Mouse (Mus musculus) natural killer cell, adult 2 months (primary cell): ENCODE measurements around the gene Pcsk7.

Source experiments
- DNase-seq, 2 experiments: peaks; one replicate each; pipeline ENCODE4 v3.0.0; 2022; ENCODE audit warnings: low spot score in 2 of 2

Gene Pcsk7

DNA sequence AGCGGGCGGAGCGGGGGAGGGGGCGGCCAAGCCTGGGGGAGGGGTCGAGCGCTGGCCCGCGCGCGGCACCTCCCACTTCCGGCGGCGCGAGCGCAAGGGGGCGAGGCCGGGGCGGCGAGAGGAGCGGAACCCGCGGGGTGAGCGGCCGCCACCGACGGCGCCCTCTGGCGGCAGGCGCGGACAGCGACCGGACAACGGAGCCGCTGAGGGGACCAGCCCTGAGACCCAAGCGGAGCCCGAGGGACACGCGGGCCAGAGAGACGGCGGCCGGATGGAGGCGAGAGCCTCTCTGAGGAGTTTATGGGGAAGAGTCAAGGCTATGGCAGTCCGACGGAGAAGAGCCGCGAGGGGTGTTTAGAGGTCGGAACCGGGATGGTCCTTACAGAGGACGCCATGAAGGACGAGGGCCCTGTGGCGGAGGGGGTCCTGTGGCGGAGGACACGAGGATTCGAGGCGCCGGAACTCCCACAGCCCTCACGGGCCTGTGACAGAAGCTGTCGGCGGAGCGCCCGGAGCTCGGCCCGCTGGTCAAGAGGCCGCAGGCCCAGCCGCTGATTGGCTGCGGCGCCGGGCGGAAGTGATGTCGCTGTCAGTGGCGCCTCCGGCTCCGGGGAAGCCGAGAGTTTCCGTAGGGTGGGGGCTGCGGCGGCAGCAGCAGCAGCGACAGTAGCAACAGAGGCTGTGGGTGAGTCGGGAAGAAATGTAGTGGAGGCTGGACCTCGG lies at the start of gene Pcsk7, which contains the start of gene Rnf214:
Pcsk7 (plus strand) TSS at position 143 of the 723 bp plus-strand sequence.
Rnf214 (minus strand) TSS at position 557 of the 723 bp plus-strand sequence.
- DNase-seq: peak; percentile 79 to 85

DNA sequence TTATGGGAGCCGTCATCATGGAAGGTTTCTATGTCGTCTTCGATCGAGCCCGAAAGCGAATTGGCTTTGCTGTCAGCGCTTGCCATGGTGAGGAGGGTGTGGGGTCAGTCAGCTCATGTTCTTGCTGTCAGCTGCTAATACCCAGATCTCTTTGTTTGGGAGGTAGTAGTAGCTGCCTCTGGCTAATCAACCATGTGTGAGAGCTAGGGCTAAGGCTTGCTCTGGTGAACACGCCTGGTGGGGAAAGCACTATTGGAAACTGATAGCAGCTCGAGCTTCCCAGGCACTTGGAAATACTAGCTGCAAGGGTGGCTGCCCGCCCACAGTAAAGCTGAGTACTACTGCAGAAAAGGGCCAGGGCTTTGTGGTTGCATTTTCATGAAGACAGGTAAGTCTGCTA lies 46.9 kb upstream of the Pcsk7 start:
- no peak for DNase-seq

DNA sequence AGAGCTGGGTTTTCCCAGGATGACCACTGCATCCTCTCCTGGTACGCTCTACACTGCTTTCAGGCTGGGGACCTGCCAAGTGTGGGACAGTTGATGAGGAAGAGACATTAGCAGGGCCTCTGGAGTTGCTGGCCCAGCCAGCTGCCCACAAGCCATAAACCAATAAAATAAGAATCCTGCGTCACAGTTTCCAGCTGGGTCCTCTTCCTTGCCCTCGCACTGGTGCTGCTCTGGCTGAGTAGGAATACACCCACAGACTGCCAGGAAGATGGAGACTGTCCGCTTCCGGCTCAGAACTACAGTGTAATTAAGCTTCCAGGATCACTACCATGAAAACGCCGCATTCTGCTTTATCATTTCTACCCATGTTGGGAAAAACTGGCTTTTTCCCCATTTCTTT lies 44.5 kb upstream of the Pcsk7 start:
- no peak for DNase-seq

DNA sequence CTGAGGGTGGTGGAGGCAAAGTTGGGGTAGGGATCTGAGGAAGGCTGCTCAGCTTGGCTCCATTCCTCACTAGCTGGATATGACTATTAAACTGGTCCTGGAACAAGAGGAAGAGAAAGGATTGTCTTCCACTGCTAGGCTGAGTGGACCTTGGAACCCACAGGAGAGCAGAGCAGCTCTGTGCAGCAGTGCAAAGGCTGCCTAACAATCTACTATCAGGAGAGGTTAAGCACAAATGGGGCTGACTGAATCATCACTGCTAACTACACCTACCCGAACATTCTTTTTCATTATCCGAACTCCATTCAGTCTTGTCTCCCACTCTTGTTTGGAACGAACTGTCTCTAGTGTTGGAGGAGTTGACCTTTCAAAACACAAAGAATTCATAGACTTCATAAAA lies 37.1 kb upstream of the Pcsk7 start:
- no peak for DNase-seq

DNA sequence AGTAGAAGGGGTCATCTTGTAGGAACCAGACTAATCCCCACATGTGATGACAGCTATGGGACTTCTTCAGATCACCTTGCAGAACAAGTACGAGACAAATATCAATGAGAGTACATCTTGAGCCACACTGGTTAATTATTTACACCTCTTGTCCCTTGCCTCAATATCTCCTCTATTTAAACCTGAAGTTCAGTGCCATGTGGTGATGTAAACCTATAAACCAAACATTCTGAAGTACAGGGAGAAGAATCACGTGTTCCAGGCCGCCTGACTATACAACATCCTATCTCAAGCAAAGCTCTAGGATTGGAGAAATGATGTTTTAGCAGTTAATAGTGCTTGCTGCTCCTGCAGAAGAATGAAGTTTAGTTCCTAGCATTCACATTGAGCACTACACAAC lies 36.0 kb upstream of the Pcsk7 start:
- no peak for DNase-seq

DNA sequence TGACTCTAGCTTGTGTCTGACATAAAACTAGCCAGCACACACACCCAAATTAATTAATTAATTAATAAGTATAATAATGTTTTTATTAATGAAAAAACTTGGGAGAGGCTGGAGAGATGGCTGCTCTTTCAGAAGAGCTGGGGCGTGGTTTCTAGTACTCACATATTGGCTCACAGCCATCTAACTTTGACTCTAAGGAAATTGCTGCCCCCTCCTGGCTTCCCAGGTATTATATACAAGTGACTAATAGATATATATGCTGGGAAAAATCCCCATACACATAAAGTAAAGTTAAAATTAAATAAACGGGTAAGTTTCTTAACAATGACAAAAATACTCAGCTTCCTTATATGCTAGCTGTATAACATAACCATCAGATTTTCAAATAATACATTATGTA lies 28.4 kb upstream of the Pcsk7 start:
- no peak for DNase-seq

DNA sequence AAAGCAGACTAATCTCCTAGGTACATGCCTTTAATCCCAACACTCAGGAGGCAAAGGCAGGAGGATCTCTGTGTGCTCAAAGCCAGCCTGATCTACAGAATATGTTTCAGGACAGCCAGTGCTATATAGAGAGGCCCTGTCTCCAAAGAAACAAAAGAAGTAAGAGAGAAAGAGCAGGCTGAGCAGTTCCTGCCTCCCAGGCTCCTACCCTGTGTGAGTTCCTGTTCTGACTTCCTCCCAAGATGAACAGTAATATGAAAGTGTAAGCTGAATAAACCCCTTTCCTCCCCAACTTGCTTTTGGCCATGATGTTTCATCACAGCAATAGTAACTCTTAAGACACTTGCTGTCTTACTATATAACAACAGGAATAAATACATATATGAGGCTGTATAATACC lies 12.6 kb upstream of the Pcsk7 start:
- DNase-seq: no peak

DNA sequence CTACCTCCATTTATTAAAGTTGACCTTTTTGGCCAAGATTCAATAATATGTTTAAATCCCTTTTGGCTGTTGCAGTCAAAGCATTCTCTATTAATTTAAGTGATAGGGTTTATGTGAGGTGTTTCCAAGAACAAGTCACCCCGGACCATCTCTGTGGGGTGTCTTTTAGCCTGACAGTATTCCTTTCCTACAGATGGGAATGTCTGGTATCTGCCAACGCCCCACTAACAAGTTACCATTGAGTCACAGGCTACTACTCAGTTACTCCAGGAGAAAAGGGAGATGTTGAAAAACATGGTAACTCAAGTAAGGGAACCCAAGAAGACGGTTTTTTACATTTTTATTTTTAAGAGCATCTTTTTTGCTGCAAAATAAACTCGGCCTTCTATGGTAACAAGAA lies 1.1 kb upstream of the Pcsk7 start:
- DNase-seq: no peak

DNA sequence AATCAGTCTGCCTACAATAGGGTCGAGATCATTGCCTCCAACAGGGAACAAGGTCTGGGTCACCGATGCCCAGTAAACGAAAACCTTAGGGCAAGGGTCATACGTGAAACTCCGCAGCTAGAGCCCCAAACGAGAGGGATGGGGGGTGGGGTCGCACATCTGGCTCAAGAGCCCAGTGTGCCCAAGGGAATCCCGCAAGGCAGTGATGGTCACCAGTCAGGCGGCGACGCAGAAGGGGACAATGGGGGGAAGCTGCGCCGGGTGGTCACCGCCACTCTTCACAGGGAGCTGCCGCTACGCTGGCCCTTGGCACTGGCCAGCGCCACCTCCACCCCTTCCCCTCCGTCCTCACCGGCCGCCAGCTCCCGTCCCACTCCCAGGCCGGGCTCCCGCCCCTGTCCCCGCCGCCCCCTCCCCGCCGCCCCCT lies 473 bp upstream of the Pcsk7 start:
- no peak for DNase-seq

DNA sequence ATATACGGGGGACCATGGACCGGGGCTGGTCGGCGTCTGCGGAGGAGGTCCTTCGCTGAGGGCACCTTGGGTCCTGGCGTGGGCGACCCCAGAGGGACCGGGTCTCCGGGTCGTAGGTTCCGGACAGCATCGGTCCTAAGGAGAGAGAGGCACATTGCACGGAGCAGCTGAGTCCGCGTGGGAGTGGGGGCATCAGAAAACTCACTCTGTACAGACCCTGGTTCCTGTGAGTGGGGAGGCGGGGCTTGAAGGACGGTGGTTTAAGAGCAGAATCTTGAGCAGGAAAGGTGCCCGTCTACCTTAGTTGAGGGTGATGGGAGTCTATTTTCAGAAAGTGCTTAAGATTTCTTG lies 756 bp downstream of the Pcsk7 start:
- DNase-seq: no peak

DNA sequence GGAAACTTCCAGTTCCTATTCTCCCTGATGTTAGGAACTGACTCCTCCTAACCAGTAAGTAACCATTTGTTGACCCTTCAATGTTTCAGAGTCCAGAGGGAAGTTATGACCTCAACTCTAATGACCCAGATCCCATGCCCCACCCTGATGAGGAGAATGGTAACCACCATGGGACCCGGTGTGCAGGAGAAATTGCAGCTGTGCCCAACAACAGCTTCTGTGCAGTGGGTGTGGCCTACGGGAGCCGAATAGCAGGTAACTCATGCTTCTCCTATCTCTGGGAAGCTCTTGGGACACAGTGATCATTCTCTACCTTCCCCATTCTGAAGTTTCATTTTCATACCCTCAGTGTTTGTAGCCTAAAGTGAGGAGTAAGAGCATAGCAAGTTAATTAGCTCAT lies 4.7 kb downstream of the Pcsk7 start:
- DNase-seq: no peak

DNA sequence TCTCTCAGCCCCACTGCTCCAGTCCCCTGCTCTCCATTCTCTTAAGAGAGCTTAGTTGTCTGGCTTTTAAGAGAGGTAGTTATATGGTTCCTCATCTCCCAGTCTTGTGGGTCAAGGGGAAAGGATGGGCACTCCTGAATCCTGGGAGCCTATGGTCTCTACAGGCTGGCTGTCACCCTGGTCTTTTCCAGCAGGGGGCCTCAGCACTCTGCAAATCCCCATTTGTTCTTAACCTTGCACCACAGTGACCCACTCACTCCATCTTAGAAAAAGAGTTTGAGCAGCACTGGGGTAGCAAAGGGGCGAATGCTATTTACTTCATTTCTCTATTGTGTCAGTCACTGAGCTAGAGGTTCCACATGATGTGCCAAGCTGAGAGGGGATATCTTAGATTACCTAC lies 5.4 kb downstream of the Pcsk7 start:
- peak; percentile 47 to 54 for DNase-seq

DNA sequence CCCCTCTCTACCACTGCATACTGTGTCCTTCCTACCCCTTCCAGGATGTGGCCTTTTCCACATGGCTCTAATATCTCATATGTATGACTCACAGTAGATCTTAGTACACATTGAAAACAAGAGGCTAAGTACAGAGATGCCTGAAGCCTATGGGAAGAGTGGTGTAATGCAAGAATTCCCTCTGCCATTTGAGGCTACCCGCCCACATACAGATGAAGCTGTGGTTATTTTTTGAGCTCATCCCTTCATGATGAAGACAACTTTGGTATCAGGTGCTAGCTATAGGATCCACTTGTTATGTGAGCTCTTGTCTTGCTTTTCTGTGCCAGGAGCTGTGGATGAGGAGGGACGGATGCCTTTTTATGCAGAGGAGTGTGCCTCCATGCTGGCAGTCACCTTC lies 9.4 kb downstream of the Pcsk7 start:
- DNase-seq: no peak

DNA sequence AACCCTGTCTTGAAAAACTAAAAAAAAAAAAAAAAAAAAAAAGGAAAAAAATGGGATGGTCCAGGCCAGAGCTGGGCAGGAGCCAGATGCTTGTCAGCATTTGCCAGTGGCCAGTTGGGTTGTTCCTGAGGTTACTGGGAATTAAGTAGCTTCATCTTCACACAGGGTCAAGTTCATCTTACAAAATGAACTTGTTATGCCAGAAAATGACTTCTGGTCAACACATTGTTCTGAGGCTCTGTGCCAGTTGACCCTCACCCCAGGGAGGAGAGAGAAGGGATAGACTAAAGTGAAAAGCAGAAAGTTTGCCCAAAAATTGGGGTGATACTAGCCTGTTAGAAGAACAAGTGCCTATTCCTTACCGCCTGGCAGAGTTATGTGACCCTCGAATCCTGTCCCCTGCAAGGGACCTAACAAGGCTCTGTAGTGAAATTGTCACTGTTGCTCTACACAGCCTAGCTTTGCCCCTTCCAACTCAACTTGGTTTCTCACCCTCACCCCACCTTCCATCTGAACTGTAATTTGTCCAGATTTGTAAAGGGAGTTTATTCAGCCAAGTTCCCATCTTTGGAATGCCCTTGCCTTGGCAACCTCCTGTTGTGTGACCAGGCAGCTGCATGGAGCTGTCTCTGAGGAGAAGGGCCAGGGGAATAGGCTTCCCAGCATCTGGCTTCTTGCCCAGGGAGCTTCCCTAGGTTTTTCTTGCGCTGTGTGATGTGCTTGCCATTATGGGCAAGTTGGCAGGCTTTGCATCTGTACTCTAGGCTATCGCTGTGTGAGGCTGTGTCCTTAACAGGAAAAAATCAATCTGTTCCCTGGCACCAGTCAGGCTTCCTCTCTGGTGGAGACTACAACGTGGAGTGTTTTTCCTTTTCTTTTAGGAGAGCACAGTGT lies 11.0 kb downstream of the Pcsk7 start:
- DNase-seq: no peak

DNA sequence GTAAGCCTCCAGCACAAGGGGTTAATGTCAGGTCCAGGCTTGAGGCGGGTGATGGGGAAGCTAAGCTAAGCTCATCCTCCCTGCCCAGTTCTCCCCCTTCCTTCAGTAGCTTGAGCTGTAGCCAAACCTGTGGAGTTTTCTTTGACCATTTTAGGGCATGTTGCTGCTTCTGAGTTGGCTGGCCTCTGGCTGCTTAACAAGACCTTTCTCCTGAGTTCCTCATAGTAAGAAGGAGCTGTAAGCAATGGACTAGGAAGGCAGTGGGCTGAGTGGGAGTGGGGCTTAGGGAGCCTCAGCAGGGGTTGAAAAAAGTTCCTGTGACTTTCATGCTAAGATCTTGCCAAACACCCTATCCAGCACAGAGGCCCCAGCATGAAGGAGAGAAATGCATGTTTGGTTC lies 13.6 kb downstream of the Pcsk7 start:
- DNase-seq: no peak

DNA sequence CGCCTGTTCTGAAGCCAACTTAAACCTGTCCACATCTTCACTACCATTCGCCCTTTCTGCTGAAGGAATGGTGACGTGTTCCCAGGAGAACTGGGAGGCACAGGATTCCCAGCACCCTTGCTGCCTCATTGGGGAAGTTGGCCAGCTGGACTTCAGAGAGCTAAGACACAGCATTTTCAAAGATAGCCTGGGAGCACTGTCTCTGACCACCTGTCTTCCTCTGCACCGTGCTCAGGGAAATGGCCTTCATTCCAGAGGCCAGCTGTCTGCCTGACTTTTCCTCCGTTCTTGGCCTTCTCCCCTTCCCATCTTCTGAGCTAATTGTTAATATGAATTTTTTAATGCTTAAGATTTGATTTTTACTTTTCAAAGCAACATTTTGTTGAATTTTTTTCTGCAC lies 23.0 kb downstream of the Pcsk7 start:
- no peak for DNase-seq

DNA sequence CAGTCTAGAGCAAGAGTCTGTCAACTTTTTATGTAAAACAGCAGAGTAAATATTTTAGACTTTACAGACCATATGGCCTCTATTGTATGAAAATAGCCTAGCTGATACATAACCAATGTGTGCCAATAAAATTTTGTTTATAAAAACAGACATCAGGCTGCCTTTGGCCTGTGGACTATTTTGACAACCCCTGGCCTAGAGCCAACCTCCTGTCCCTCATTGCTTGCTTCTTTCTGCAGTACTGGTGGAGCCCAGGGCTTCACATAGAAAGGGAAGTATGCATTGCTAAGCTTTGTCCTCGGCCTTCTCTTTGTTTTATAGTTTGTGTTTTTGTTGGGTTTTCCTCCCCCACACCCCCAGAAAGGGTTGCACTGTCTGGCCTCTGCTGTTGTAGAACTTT lies 25.7 kb downstream of the Pcsk7 start:
- DNase-seq: no peak

DNA sequence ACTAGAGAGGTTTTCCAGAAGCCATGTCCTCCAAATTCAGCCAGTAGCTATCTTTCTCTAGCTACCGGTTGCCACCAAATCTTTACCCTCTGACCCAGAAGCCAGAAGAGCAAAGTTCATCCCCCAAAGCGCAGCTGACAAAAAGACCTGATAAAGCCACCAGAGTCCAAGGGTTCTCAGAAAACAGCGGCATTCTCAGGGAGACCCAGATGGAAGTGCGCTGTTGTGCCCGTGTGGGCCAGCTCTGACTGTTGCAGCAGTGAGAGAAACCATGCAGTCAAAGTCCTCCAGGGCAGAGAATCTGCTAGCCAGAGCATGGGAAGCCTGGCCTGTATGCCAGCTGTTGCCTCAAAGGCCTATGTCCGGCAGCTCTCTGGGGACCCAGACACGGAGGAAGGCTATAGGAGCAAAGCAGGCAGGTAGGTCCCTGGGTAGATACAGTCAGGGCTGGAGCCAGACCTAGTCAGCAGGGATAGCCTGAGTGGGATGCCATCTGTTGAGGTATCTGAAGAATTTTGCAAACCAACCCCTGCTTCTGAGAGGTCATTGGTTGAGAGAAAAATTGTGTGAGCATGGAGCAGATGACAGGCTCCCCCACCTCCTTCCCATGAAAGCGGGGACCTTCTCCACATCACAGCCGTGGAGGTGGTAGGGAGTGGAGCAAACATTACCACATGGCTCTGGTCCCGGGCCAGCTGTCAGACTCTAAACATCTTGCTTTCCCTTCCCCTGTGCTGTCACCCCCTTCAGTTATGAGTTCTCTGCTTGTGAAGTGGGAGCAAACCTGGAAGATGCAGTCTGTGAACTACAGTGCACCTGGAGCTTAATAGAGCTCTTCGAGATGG lies 26.5 kb downstream of the Pcsk7 start:
- DNase-seq: no peak

DNA sequence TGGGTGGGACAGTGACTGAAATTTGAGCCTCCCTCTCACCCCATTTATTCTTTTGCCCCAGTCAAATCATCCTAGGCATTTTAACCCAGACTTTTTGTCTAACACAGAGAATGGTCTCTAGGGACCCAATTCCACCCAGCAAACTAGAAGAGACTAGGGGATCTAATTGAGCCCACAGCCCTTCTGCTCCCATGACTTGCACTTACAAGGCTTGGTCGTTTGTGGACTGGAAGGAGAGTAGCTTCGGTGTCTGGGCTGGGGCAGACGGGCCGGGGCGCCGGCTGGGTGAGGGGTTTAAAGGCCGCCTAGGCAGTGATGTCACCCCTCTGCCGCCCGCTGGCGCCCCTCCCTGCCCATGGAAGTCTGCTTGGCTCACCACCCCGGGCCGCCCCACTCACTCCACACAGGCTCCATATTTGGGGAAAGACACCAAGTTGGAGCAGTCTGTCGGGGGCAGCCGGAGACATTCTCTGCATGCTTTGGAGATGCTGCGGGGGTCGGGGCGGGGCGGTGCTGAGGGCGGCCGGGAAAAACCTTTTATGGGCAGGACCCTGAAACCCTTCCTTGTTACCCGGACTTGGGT lies 29.4 kb downstream of the Pcsk7 start, which contains the start of gene Tagln:
Tagln (minus strand) TSS at position 431 of the 583 bp plus-strand sequence.
- no peak for DNase-seq

DNA sequence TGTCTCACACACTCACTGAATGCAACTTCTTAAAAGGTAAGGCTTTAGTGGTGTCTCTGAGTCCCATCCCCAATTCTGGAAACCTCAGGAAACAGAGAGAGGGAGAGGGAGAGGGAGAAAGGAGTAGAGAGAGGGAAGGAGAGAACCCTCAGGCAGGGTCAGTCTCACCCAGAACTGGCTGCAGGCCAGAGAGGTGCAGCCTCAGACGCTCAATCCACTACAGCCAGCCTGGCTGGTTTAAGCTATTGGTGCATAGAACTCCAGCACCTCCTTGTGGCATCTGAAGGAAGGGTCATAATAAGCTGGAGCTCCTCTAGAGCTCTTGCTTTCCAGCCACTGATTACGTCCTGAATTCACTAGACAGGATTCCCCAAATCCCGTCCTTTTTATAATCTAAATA lies 30.6 kb downstream of the Pcsk7 start:
- peak; percentile 53 to 56 for DNase-seq

DNA sequence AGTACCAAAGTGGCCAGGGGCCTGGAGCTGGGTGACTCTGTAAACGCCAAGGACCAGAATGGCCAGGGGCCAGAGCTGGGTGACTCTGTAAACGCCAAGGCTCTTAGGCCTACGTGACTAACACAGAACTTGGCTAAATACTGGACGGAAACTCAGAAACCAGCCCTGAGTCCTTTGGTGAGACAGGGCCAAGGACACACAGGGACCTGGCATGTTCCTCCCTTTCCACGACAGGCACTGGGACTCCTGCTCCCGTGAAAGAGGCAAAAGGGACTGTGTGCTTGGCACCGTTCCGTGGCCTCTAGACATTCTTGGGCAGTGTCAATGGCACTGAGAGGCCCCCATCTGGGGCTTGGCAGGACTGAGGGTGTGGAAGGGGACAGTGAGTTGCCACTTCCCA lies 31.8 kb downstream of the Pcsk7 start:
- DNase-seq: no peak
